Mouse (Mus musculus): Measurements from ENCODE around the gene Arl3.
"Not testable (repeated sequence)": the region's sequence is repeated elsewhere in the genome, so short reads cannot be mapped to it uniquely, and the experiment has no call there.

The Arl3 gene

GRCm38 (mm10) chr19:46591575-46591974, 18.6 kb upstream of the Arl3 start:
- DNase-seq (ENCODE audit: low read depth, low spot score): no peak

- peak; percentile 68 for DNase-seq (ENCODE audit: low read depth, low spot score)
Observed at GRCm38 (mm10) chr19:46587823-46588508, 15.0 kb upstream of the Arl3 start.

GRCm38 (mm10) chr19:46575196-46575595, 2.2 kb upstream of the Arl3 start:
- DNase-seq (ENCODE audit: low read depth, low spot score): no peak

GRCm38 (mm10) chr19:46573990-46574389, 992 bp upstream of the Arl3 start:
- no peak for DNase-seq (ENCODE audit: low read depth, low spot score)

- DNase-seq (ENCODE audit: low read depth, low spot score): no peak
Observed at GRCm38 (mm10) chr19:46572548-46572947, 450 bp downstream of the Arl3 start.

- DNase-seq (ENCODE audit: low read depth, low spot score): no peak
Observed at GRCm38 (mm10) chr19:46571878-46572244, 1.1 kb downstream of the Arl3 start.

GRCm38 (mm10) chr19:46571211-46571877, 1.7 kb downstream of the Arl3 start:
- not testable (repeated sequence) for DNase-seq (ENCODE audit: low read depth, low spot score)

- DNase-seq (ENCODE audit: low read depth, low spot score): no peak
Observed at GRCm38 (mm10) chr19:46564043-46564462, 8.9 kb downstream of the Arl3 start.

- DNase-seq (ENCODE audit: low read depth, low spot score): no peak
Observed at GRCm38 (mm10) chr19:46563603-46564002, 9.4 kb downstream of the Arl3 start.

- no peak for DNase-seq (ENCODE audit: low read depth, low spot score)
Observed at GRCm38 (mm10) chr19:46562581-46563515, 10.2 kb downstream of the Arl3 start.

GRCm38 (mm10) chr19:46562132-46562531, 10.9 kb downstream of the Arl3 start:
- DNase-seq (ENCODE audit: low read depth, low spot score): peak; percentile 45

- no peak for DNase-seq (ENCODE audit: low read depth, low spot score)
Observed at GRCm38 (mm10) chr19:46558631-46559030, 14.4 kb downstream of the Arl3 start.

- DNase-seq (ENCODE audit: low read depth, low spot score): no peak
Observed at GRCm38 (mm10) chr19:46558009-46558408, 15.0 kb downstream of the Arl3 start.

GRCm38 (mm10) chr19:46553541-46553955, 19.4 kb downstream of the Arl3 start:
- DNase-seq (ENCODE audit: low read depth, low spot score): no peak

- no peak for DNase-seq (ENCODE audit: low read depth, low spot score)
Observed at GRCm38 (mm10) chr19:46552496-46552895, 20.5 kb downstream of the Arl3 start.

- no peak for DNase-seq (ENCODE audit: low read depth, low spot score)
Observed at GRCm38 (mm10) chr19:46550385-46550784, 22.6 kb downstream of the Arl3 start.

- DNase-seq (ENCODE audit: low read depth, low spot score): no peak
Observed at GRCm38 (mm10) chr19:46548110-46548509, 24.9 kb downstream of the Arl3 start.

GRCm38 (mm10) chr19:46547565-46547964, 25.4 kb downstream of the Arl3 start:
- DNase-seq (ENCODE audit: low read depth, low spot score): no peak

- no peak for DNase-seq (ENCODE audit: low read depth, low spot score)
Observed at GRCm38 (mm10) chr19:46542750-46543149, 30.2 kb downstream of the Arl3 start.

- no peak for DNase-seq (ENCODE audit: low read depth, low spot score)
Observed at GRCm38 (mm10) chr19:46538213-46538612, 34.8 kb downstream of the Arl3 start.

- DNase-seq (ENCODE audit: low read depth, low spot score): no peak
Observed at GRCm38 (mm10) chr19:46537357-46537756, 35.6 kb downstream of the Arl3 start.

- no peak for DNase-seq (ENCODE audit: low read depth, low spot score)
Observed at GRCm38 (mm10) chr19:46534542-46535098, 38.4 kb downstream of the Arl3 start.

Data from embryo, embryonic 11.5 days (tissue).